Mouse (Mus musculus) hindbrain, embryonic 10.5 days (tissue): ENCODE results near the gene Taf1c. TPM values are rescaled to one million over a fixed set of nuclear protein-coding genes. Genes with fewer than 3 reads are reported as not detected.

Experiments used
- DNase-seq: peaks from one replicate; pipeline ENCODE4 v3.0.0-alpha.2; 2017; ENCODE audit warnings: low spot score
- H3K27ac ChIP-seq: fragments of 300-500 bp; sonication (generic); 2 replicates; pipeline ENCODE4 v1.5.1; 2016; ENCODE audit warnings: mild to moderate bottlenecking, moderate library complexity
- H3K27me3 ChIP-seq: fragments of 300-500 bp; sonication (generic); 2 replicates; pipeline ENCODE4 v1.6.1; 2016; ENCODE audit warnings: mild to moderate bottlenecking; ENCODE audit not compliant: poor library complexity, insufficient read depth, severe bottlenecking
- H3K36me3 ChIP-seq: fragments of 300-500 bp; sonication (generic); 2 replicates; pipeline ENCODE4 v1.6.1; 2016; ENCODE audit warnings: mild to moderate bottlenecking, moderate library complexity
- H3K4me1 ChIP-seq: fragments of 300-500 bp; sonication (generic); replicated peaks from 2 replicates; pipeline ENCODE4 v1.6.1; 2016; ENCODE audit warnings: mild to moderate bottlenecking
- H3K4me3 ChIP-seq: fragments of 300-500 bp; sonication (generic); 2 replicates; pipeline ENCODE4 v1.5.1; 2016; ENCODE audit warnings: mild to moderate bottlenecking, moderate library complexity
- H3K9me3 ChIP-seq: fragments of 300-500 bp; sonication (generic); 2 replicates; pipeline ENCODE4 v1.6.1; 2016; ENCODE audit warnings: mild to moderate bottlenecking, moderate library complexity
- WGBS: fragments of 180-500 bp; shearing (Covaris S2); methylation state at CpG from one replicate; pipeline ENCODE4 v1.1.7; 2016; 5-methylcytosine and 5-hydroxymethylcytosine counted together
- polyA plus RNA-seq: library from polyadenylated mRNA; unstranded; fragments of >200 nt; fragmentation: Nextera tagmentation; extraction: Ambion mirVana; gene quantifications from 2 replicates; pipeline ENCODE4 v1.2.1, GENCODE M21; 2016

Gene Taf1c
- 16.8 and 17.4 TPM in 2 replicates for polyA plus RNA-seq

DNA sequence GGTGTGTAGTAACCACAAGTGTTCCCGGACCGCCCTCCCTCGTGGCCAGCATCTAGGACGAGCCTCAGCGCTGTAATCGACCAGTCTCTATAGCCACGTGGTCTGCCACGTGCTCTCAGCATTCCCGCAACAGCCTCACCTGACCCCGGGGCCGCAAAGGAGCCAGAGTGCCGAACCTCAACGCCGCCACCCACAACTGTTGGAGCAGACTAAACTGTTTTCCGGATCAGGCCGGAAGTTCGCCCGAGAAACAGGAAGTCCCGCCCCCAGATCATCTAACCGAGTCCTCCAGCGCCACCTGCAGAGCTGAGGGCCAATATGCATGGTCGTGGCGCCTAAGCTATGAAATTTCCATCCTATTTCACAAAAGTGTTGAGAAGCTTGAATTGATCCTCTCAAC is at the start of gene Taf1c:
TSS of gene Taf1c (minus strand) at position 227 of the 400 bp plus-strand sequence.
- Histone ChIP-seq H3K27me3 (no peaks in the 10 kb centered on the region), H3K4me3 (peak within 1 kb of the TSS; percentile 82), H3K36me3 (peaks cover 33% of the 10 kb centered on the region), H3K4me1 (peaks cover 17% of the 10 kb centered on the region), H3K9me3 (peaks cover 8% of the 10 kb centered on the region; the same call in 1 of the 2 replicates), H3K27ac (peak within 1 kb of the TSS; percentile 86)
- under 1% methylated on average over 23 of the region's 23 CpGs for WGBS
- DNase-seq = peak; percentile 93

DNA sequence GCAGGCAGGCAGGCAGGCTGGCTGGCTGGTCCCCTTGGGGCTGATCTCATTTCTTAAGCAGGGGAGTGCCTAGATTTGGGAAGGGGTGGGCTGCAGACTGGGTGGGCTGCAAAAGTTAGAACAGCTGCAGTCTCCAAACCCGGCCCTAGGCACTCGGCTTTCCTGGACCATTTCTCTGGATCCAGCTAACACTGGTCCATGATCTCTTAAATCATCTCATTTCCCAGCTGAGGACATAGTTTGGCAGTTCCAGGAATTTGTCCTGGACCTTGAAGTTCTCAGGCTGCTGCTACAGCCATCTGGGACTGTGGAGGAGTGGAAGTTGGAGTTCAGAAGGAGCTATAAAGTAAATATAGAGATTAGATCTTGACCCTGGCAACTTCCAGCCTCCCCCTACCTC is 46.3 kb upstream of the Taf1c start:
- 69% methylated on average over 2 of the region's 2 CpGs for WGBS
- Histone ChIP-seq H3K4me1 (peaks cover 12% of the 10 kb centered on the region), H3K27me3 (no peaks in the 10 kb centered on the region), H3K9me3 (peaks cover 5% of the 10 kb centered on the region; the same call in 1 of the 2 replicates), H3K27ac (no peak overlapping the region), H3K36me3 (no peaks in the 10 kb centered on the region), H3K4me3 (no peak overlapping the region)
- DNase-seq = no peak

DNA sequence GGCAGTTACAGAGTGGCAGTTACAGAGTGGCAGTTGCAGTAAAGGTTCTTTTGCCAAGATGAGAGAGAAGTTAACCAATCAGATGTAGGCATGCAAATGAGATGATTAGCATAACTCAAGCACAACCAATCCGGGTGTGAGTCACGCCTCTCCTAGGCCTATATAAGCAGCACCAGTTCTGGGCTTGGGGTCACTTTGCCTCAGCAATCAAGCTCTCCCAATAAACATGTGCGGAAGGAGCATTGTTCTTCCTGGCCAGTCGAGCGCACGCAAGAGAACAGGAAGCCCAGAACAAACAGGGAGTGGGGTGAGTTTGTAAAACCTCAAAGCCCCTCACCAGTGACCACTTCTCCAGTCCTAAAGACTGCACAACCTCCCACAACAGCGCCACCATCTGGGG is 41.8 kb upstream of the Taf1c start:
- no peak overlapping the region for H3K4me3 ChIP-seq
- no peaks in the 10 kb centered on the region for H3K36me3 ChIP-seq
- no peak for DNase-seq
- H3K4me1 ChIP-seq = no peaks in the 10 kb centered on the region
- WGBS = 87% methylated on average over 7 of the region's 7 CpGs
- no peaks in the 10 kb centered on the region for H3K27me3 ChIP-seq
- H3K9me3 ChIP-seq = peaks cover 7% of the 10 kb centered on the region; the same call in 1 of the 2 replicates
- H3K27ac ChIP-seq = no peak overlapping the region

DNA sequence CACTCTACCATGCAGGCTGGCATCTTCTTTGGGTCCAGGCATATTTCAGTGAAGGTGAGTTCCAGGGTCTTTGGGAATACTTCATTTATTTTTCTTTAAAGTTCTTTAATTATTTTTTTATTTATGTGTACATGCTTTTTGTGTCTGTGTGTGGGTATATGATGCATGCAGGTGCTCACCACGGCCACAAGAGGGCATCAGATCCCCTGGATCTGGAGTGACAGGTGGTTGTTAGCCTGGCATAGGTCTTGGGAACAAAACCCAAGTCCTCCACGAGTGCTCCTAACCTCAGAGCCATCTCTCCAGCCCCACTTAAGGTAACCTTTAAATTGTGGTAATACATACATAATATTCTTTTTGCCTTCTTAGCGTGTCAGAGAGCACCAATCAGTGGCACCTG is 41.2 kb upstream of the Taf1c start:
- Histone ChIP-seq H3K9me3 (peaks cover 7% of the 10 kb centered on the region; the same call in 1 of the 2 replicates), H3K36me3 (no peaks in the 10 kb centered on the region), H3K4me3 (no peak overlapping the region), H3K27ac (no peak overlapping the region), H3K27me3 (no peaks in the 10 kb centered on the region), H3K4me1 (no peaks in the 10 kb centered on the region)
- WGBS = 80% methylated on average over 3 of the region's 3 CpGs
- no peak for DNase-seq

DNA sequence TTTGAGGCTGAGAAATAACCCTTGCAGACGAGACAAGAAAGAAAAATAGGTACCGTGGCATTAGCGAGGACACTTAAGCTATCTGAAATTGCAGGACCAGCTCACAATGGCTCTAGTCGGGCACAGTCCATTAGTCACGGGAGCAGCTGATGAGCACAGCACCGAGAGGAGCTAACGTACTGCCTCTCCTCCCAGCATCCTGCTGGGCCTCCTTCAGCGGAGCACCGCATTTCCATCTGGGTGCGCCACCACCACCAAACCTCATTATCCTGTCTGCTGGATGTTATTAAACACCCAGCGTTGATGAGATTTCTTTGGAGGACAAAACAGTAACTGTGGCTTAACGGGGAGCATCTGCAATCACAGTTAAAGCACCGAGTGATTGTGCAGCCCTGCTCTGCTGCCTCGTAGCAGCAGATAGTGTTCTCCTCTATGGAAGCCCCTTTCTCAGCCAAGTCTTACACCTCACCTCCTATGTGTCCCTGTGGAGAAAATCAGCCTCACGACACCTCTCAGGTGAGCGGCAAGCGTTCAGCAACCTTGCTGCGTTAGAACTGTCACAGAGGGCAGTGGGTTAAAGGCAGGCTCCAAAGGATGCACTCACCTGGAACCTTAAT is 40.1 kb upstream of the Taf1c start:
- Histone ChIP-seq H3K4me3 (no peak overlapping the region), H3K27me3 (no peaks in the 10 kb centered on the region), H3K9me3 (peaks cover 7% of the 10 kb centered on the region; the same call in 1 of the 2 replicates), H3K36me3 (no peaks in the 10 kb centered on the region), H3K4me1 (no peaks in the 10 kb centered on the region), H3K27ac (no peak overlapping the region)
- DNase-seq = no peak
- WGBS = 66% methylated on average over 18 of the region's 18 CpGs

DNA sequence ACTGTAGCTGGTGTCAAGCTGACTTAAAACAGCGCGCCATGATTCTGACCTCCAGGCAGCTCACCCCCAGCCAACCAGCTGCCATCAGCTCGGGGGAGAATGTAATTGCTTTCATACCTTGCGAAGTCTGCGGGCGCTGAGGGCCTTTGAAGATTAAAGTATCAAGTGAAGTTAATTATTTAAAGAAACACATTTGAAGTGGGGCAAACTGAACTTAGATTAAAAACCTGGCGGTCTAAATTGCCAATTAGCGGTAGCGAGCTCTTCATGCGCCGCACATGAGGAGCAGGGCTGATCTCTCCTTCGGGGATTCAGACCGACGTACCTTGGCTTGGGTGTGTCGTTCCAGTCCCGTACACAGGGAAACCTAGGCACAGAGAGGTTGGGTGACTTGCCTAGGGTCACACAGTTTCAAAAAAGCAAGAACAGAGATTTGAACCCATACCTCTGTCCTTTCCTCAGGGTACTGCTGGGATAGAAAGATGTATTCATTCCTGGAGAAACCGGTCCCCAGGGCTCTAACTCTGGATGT is 39.5 kb upstream of the Taf1c start:
- Histone ChIP-seq H3K4me1 (no peaks in the 10 kb centered on the region), H3K27ac (no peak overlapping the region), H3K4me3 (no peak overlapping the region), H3K9me3 (peaks cover 7% of the 10 kb centered on the region; the same call in 1 of the 2 replicates), H3K36me3 (no peaks in the 10 kb centered on the region), H3K27me3 (no peaks in the 10 kb centered on the region)
- WGBS = 88% methylated on average over 17 of the region's 17 CpGs
- no peak for DNase-seq

DNA sequence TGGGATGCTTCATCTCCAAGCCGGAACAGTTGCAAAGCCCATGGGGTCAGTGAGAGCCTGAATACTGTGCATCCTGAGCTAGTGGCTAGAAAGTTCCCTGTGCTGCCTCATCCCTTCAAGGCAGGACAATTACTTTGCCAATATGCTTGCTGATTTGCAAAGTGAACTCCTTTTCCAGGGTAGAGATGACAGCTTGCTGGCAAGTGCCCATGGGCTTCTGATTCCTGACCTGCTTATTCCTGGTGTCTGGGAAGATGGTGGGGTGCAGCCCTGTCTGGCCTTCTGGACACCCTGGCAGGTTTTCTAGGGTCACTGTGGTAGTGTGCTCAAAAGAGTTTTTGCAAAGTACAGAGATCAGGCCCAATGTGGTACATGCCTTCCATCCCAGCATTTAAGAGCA is 37.9 kb upstream of the Taf1c start:
- Histone ChIP-seq H3K9me3 (peaks cover 7% of the 10 kb centered on the region; the same call in 1 of the 2 replicates), H3K4me1 (no peaks in the 10 kb centered on the region), H3K36me3 (no peaks in the 10 kb centered on the region), H3K4me3 (no peak overlapping the region), H3K27me3 (no peaks in the 10 kb centered on the region), H3K27ac (no peak overlapping the region)
- 94% methylated on average over 1 of the region's 1 CpGs for WGBS
- no peak for DNase-seq

DNA sequence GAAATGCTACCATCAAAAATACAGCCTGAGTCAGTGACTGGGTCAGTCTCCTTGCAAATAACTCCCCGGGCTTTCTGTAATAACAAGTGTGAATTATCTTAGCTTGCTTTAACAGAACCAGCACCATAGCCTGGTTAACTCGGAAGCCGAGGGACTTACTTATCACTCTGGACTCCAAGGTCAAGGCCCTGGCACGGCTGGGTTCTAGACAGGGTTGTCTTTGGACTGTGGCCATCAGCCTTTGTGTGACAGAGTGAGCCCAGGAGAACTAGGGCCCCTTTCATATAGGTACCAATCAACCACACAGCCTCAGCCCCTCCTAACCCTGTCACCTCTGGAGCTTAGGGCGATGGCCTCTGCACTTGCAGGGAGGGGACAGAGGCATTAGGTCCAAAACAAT is 36.0 kb upstream of the Taf1c start:
- Histone ChIP-seq H3K36me3 (no peaks in the 10 kb centered on the region), H3K4me1 (peaks cover 10% of the 10 kb centered on the region), H3K4me3 (no peak overlapping the region), H3K27ac (no peak overlapping the region), H3K27me3 (peaks cover 12% of the 10 kb centered on the region), H3K9me3 (no peaks in the 10 kb centered on the region)
- WGBS = 89% methylated on average over 5 of the region's 5 CpGs
- no peak for DNase-seq

DNA sequence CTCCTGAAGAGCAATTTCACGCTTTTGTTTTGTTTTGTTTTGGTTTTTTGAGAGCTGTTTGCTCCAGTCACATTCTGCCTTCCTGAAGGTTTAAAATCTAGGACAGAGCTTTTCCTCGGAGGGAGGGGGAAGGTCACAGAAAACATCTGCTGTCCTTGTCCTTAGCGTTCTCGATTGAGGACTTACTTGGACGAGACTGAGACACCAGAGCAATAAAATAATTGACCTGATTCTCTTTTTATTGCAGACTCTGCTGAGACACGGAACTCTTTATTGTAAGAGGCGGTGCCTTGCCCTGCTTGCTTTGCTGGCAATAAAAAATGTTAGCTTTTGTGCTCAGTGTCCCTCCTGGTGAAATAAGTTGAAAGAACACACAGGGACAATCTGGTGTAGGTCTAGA is 34.8 kb upstream of the Taf1c start:
- Histone ChIP-seq H3K4me3 (no peak overlapping the region), H3K9me3 (no peaks in the 10 kb centered on the region)

DNA sequence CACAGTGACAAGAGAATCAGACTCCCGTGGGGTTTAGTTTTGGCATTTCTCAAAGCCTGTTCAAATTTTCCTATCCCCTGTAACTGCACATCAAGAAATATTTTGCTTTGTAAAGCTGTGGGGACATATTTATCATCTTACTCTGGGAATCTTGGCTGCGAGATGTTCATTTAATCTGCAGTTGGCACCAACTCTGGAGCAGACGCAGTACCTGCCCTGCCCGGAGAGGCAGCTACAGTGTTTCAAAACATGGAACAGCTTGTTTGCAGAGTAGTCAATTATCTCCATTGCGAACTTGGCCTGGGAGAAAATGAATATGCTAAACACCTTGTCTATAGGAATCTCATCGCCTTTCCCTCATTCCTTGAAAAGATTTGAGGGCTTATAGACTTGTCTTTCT is 33.2 kb upstream of the Taf1c start:
- Histone ChIP-seq H3K27ac (no peak overlapping the region), H3K4me3 (no peak overlapping the region), H3K4me1 (peaks cover 38% of the 10 kb centered on the region), H3K9me3 (no peaks in the 10 kb centered on the region), H3K27me3 (peaks cover 40% of the 10 kb centered on the region), H3K36me3 (no peaks in the 10 kb centered on the region)
- WGBS = 90% methylated on average over 6 of the region's 6 CpGs
- no peak for DNase-seq

More for the DNA sequence above, 34.8 kb upstream of the Taf1c start:
- peaks cover 25% of the 10 kb centered on the region for H3K27me3 ChIP-seq
- WGBS = 78% methylated on average over 7 of the region's 7 CpGs
- H3K27ac ChIP-seq = no peak overlapping the region
- peaks cover 22% of the 10 kb centered on the region for H3K4me1 ChIP-seq
- no peak for DNase-seq
- H3K36me3 ChIP-seq = no peaks in the 10 kb centered on the region

DNA sequence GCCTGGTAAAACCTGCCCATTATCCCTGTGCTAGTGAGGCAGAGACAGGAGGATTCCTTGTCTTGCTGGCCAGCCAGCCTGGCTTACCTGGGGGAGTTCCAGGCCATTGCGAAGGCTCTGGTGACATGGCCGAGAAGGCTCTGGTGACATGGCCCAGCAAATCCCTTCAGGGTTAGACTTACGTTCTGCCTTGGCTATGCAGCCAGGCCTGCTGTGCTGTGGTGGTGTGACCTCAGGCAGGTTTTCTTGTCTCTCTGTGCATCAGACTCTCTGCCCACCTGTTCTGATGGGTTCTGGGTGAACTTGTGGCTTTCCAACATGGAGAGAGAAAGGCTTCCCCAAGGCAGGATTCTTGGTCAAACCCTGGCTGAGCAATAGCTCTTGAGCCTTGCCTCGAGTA is 32.4 kb upstream of the Taf1c start:
- WGBS = 89% methylated on average over 4 of the region's 4 CpGs
- Histone ChIP-seq H3K4me1 (peaks cover 47% of the 10 kb centered on the region), H3K9me3 (no peaks in the 10 kb centered on the region), H3K27ac (no peak overlapping the region), H3K4me3 (no peak overlapping the region), H3K27me3 (peaks cover 49% of the 10 kb centered on the region), H3K36me3 (no peaks in the 10 kb centered on the region)
- DNase-seq = no peak

DNA sequence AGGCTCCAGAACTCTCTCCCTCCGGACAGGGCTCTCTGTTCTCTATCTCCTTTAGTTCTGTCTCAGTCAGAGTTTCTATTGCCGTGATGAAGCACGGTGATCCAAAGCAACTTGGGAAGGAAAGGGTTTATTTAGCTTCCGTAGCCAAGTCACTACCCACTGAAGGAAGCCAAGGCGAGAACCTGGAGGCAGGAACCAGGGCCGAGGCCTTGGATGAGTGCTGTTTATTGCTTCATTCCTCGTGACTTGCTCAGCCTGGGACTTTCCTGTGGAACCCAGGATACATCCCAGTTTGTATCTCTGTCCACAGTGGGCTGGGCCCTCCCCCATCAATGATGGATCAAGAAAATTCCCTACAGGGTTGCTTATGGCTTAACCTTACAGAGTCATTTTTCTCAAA is 31.7 kb upstream of the Taf1c start:
- H3K36me3 ChIP-seq = no peaks in the 10 kb centered on the region
- H3K27ac ChIP-seq = no peak overlapping the region
- 71% methylated on average over 7 of the region's 7 CpGs for WGBS
- no peaks in the 10 kb centered on the region for H3K9me3 ChIP-seq
- H3K4me1 ChIP-seq = peaks cover 52% of the 10 kb centered on the region
- no peak for DNase-seq
- peaks cover 55% of the 10 kb centered on the region for H3K27me3 ChIP-seq
- no peak overlapping the region for H3K4me3 ChIP-seq

DNA sequence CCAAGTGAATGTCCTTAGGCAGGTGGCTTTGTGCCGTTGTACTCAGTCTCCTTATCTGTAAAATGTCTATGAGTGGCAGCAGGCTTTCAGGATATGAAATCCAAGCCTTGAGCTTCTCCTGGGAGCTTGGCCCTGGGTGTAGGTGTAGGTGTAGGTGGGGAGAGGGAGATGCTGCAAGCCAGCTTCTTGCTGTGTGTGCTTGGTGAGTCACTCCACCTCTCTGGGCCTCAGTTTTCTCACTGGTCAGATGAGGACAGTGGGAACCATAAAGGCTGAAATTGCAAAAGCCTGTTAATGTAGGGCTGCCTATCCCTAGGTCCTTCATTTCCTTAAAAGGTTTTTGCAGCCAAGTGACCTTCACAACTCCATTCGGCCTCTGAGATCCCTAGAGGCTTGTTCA is 30.9 kb upstream of the Taf1c start:
- H3K27me3 ChIP-seq = peaks cover 55% of the 10 kb centered on the region
- H3K4me3 ChIP-seq = no peak overlapping the region
- DNase-seq = no peak
- H3K27ac ChIP-seq = peak overlapping the region; percentile 57
- WGBS = 54% methylated on average over 2 of the region's 2 CpGs
- H3K36me3 ChIP-seq = no peaks in the 10 kb centered on the region
- no peaks in the 10 kb centered on the region for H3K9me3 ChIP-seq
- peaks cover 60% of the 10 kb centered on the region for H3K4me1 ChIP-seq
